Mouse (Mus musculus) C2C12 (cell line): ENCODE measurements around the gene Srpk3.

ENCODE experiments used
- CTCF ChIP-seq: IDR thresholded peaks from one replicate; pipeline ENCODE4 v1.5.1; 2011; ENCODE audit not compliant: control insufficient read depth, insufficient read depth, insufficient read length
- MAX ChIP-seq: IDR thresholded peaks from one replicate; pipeline ENCODE4 v1.6.1; 2011; ENCODE audit warnings: mild to moderate bottlenecking, control low read depth

DNA sequence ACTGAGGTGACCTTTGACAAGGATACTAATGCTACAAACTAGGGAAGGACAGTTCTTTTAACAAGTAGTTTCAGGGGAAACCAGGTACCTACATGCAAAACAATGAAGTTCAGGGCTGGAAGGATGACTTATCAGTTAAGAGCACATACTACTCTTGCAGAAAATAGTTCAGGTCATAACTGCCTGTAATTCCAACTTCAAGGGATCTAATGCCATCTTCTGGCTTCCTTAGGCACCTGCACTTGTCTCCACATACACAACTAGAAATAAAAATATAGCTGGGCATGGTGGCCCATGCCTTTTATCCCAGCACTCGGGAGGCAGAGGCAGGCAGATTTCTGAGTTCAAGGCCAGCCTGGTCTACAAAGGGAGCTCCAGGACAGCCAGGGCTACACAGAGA, 25.2 kb upstream of the Srpk3 start:
- TF ChIP-seq MAX (no peak), CTCF (no peak)
